Mouse (Mus musculus) left cerebral cortex, adult 18-20 months (tissue): ENCODE results near the gene Prl2c5. TPM values are rescaled to one million over a fixed set of nuclear protein-coding genes. Genes with fewer than 3 reads are reported as not detected.
"Not testable (repeated sequence)": the region's sequence is repeated elsewhere in the genome, so short reads cannot be mapped to it uniquely, and the experiment has no call there.

ENCODE experiments used
- DNase-seq, 2 experiments: peaks; one replicate each; pipeline ENCODE4 v3.0.0; 2021 to 2022; ENCODE audit warnings: low spot score in 2 of 2, mixed read lengths in 1 of 2
- long read RNA-seq, 2 experiments: library from polyadenylated mRNA; stranded (forward); transcript quantifications; one replicate each; pipeline ENCODE4 v2.0.0; 2021
- total RNA-seq, 2 experiments: library from RNA; stranded (reverse); gene quantifications; 2 replicates each; pipeline ENCODE4 v1.2.3; 2021

The Prl2c5 gene
- not detected for total RNA-seq
- long read RNA-seq, experiment 1, partial matches to known transcripts, result 0 of 1 reads
- long read RNA-seq, experiment 1, other reads (novel, unspliced or antisense), result 1 of 1 reads
- long read RNA-seq, experiment 2, result 0 reads

DNA sequence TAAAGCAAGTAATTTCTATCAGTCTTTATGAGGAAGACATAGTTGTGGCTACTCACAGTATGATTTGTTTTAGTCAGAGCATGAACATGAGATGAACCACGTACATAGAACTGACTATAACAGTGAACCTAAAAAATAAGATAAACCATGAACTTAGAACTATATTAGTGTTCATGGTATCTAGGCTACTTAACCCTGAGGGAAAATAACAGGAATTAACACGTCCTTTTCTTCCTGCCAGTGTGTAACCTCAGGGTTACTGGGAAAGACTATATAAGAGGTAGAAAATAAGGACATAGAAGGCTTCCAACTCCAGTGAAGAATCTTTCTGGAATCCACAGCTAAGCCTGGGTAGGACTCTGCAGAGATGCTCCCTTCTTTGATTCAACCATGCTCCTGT is at the start of gene Prl2c5:
Gene Prl2c5 (plus strand): TSS at position 301 of the 400 bp plus-strand sequence.
- DNase-seq, result not testable (repeated sequence)

GRCm38 (mm10) chr13:13162777-13163485 is 19.6 kb upstream of the Prl2c5 start:
- DNase-seq, result not testable (repeated sequence)

- not testable (repeated sequence) for DNase-seq
Measured at GRCm38 (mm10) chr13:13168631-13169030, 13.9 kb upstream of the Prl2c5 start.

DNA sequence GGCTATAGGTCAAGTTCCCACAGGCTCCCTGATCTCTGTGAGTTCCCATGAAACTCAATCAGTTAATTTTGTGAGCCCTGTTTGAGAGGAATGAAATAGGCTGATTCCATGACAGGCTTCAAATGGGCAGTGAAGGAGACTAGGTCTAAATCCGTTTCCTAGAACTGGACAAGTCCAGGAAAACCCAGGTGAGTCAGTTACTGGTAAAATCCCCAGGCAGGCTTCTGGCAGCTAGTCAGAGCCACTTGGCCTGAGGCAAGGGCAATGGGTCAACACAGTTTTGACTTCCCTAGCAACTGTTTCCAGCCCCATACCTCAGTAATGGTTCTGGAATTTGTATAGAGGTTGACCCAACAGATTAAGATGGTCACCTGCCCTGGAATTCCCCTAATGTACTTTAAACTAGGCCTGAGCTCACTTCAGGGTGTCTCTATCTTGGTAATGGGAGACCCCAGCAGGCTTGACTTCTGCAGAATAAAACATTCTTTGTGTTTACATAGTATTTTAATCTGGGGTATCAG is 8.8 kb upstream of the Prl2c5 start:
- not testable (repeated sequence) for DNase-seq

DNA sequence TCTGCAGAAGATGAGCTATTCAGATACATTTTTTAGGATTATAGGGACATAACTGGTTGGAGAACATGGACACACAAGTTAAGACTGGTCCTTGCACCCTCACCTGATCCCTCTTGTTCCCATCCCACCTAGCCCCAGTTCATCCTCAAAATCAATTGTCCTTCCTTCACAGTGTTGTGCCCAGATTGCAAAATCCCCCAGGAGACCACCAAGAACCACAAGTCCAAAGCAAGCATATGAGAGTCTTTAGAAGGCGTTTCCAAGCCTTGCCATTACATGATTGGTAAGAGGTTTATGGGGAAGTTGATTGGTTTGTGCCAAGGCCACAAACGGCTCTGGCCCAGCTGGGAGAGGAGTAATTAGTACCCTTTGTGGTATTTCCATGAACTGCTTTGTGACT is 6.8 kb upstream of the Prl2c5 start:
- not testable (repeated sequence) for DNase-seq

DNA sequence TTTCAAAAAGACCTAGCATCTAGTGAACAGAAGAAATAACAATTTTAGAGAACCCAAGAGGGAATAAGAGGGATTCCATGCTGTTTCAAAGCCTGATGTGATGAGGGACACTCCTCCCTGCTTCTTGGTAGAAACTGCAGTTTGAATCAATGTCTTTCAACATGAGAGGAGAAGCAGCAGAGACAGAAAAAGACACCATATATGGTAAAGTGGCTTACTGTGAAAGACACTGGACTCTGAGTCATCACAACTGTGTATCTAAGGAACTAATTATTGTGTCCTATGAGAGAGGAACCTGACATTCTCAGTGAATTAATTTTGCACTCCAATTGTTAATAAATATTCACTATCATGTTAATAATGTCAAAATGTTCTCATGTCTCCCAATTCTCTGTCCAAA is 28.7 kb downstream of the Prl2c5 start:
- DNase-seq, result not testable (repeated sequence)

- not testable (repeated sequence) for DNase-seq
Measured at GRCm38 (mm10) chr13:13216363-13216762, 33.8 kb downstream of the Prl2c5 start.

DNA sequence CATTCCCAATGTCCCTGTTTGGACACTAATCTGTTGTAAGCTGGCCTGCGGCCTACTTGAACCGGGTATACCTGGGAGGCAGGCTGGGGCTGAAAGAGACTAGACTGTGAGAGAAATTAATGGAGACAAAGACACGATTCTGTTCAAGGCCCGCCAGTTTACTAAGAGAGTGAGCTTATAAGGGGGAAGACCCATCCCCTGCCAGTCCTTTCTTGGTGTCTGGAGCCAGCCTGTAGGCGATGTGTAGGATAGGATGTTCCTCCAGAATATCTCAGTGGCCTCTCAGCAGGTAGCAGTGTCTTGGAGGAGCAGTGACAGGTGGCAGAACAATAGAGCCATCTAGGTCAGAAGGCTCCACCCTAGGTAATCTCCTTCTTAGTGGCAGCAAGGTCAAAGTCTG is 37.7 kb downstream of the Prl2c5 start:
- not testable (repeated sequence) for DNase-seq

DNA sequence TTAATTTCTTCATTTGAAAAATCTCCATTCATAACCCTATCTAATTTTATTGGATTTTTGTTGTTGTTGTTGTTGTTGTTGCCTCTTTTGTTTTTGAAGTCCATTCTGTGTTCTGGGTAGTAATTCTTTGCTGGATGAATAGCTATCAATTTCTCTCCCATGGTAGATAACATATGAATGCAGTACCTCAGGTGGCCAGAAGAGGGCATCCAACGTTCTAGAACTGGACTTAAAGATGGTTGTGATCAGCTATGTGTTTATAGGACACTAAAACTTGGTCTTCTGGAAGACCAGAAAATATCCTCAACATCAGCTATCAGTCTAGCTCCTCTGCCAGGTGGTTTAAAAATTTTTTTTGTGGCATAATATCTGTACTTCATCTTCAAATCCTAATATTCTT is 54.9 kb downstream of the Prl2c5 start:
- peak; percentile 37 to 73 for DNase-seq

Other genes with a start within 250 kb of the Prl2c5 start
- not detected for gene Prl2c2, start 177.3 kb upstream of the Prl2c5 start, total RNA-seq
- gene Gpr137b, start 211.3 kb downstream of the Prl2c5 start, total RNA-seq, result 10 to 100 TPM; 21.3 to 23.1 TPM